Mouse (Mus musculus) embryonic facial prominence, embryonic 13.5 days (tissue): ENCODE data around the gene Dleu7. TPM values are rescaled to one million over a fixed set of nuclear protein-coding genes. Genes with fewer than 3 reads are reported as not detected.

Experiments
- ATAC-seq: fragments of 200-750 bp; cut with Nextera tagmentation; 2 replicates; pipeline ENCODE4 v1.8.0; 2017; ENCODE audit warnings: low read depth; ENCODE audit not compliant: insufficient number of reproducible peaks, insufficient read depth, low FRiP score, low TSS enrichment
- H3K27ac ChIP-seq: fragments of 300-500 bp; sonication (generic); 2 replicates; pipeline ENCODE4 v1.5.1; 2015; ENCODE audit warnings: moderate library complexity, mild to moderate bottlenecking, inconsistent platforms
- H3K27me3 ChIP-seq: fragments of 300-500 bp; sonication (generic); 2 replicates; pipeline ENCODE4 v1.6.1; 2015; ENCODE audit warnings: mild to moderate bottlenecking, inconsistent platforms
- H3K36me3 ChIP-seq: fragments of 300-500 bp; sonication (generic); 2 replicates; pipeline ENCODE4 v1.6.1; 2015; ENCODE audit warnings: mild to moderate bottlenecking, inconsistent platforms
- H3K4me1 ChIP-seq: fragments of 300-500 bp; sonication (generic); 2 replicates; pipeline ENCODE4 v1.6.1; 2015; ENCODE audit warnings: inconsistent platforms
- H3K4me2 ChIP-seq: fragments of 300-500 bp; sonication (generic); 2 replicates; pipeline ENCODE4 v1.6.1; 2015; ENCODE audit warnings: moderate library complexity, mild to moderate bottlenecking, inconsistent platforms
- H3K4me3 ChIP-seq: fragments of 300-500 bp; sonication (generic); 2 replicates; pipeline ENCODE4 v1.5.1; 2015; ENCODE audit warnings: mild to moderate bottlenecking, inconsistent platforms
- H3K9ac ChIP-seq: fragments of 300-500 bp; sonication (generic); 2 replicates; pipeline ENCODE4 v1.6.1; 2015; ENCODE audit warnings: mild to moderate bottlenecking, inconsistent platforms
- H3K9me3 ChIP-seq: fragments of 300-500 bp; sonication (generic); 2 replicates; pipeline ENCODE4 v1.6.1; 2016; ENCODE audit warnings: inconsistent platforms
- WGBS: fragments of 180-500 bp; shearing (Covaris S2); methylation state at CpG from one replicate; pipeline ENCODE4 v1.1.7; 2015; ENCODE audit warnings: mixed read lengths; 5-methylcytosine and 5-hydroxymethylcytosine counted together
- polyA plus RNA-seq: library from polyadenylated mRNA; unstranded; fragments of >200 nt; fragmentation: Nextera tagmentation; extraction: Ambion mirVana; gene quantifications from 2 replicates; pipeline ENCODE4 v1.2.1, GENCODE M21; 2015

Dleu7 gene
- polyA plus RNA-seq, 1 experiment from 2014 or later: 1.2 TPM

DNA sequence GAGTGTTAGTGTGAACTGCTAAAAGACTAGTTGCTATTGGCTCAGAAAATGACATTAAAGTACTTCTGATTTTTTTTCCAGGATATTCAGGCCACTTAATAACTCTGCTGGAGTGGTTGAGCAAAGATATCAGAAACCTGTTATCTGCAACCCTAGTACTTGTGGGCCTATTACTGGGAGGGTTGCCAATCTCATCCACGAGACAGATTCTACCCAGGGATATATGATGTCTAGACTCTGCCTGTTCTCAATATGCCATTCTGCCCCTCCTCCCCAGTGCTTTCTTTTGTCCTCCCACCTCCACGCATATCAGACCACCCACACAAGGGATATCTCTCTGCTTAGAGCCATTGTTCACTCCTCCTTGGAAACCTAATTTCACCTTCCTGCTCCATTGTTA, 49.3 kb downstream of the Dleu7 start:
- Histone ChIP-seq H3K27ac (no peak overlapping the region), H3K4me3 (no peak overlapping the region), H3K4me1 (peaks cover 11% of the 10 kb centered on the region), H3K27me3 (no peaks in the 10 kb centered on the region), H3K9ac (no peak overlapping the region), H3K4me2 (no peak overlapping the region), H3K9me3 (no peaks in the 10 kb centered on the region), H3K36me3 (no peaks in the 10 kb centered on the region)
- 67% methylated on average over 2 of the region's 2 CpGs for WGBS
- ATAC-seq: no peak

DNA sequence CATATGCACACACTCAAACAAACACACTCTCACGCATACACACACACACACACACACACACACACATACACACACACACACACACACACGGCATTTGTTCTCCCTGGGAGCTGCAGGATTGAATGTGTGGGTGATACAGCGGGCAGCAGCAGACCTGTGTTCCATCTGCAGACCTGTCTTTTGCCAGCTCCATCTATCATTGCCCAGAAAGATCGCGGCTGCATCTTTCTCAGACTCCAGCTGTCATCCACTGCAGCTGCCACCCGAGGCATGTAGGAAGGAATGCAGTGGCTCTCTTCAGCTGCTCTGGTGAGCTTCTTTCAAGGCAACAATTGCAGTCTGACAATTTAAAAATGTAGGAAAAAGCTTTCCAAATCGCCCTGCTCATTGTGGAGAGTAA, 56.9 kb downstream of the Dleu7 start:
- no peaks in the 10 kb centered on the region for H3K27me3 ChIP-seq
- no peaks in the 10 kb centered on the region for H3K9me3 ChIP-seq
- H3K4me2 ChIP-seq: no peak overlapping the region
- peaks cover 18% of the 10 kb centered on the region for H3K4me1 ChIP-seq
- 56% methylated on average over 7 of the region's 7 CpGs for WGBS
- H3K4me3 ChIP-seq: no peak overlapping the region
- no peak for ATAC-seq
- no peaks in the 10 kb centered on the region for H3K36me3 ChIP-seq
- H3K9ac ChIP-seq: no peak overlapping the region
- peak overlapping the region; percentile 60 for H3K27ac ChIP-seq

DNA sequence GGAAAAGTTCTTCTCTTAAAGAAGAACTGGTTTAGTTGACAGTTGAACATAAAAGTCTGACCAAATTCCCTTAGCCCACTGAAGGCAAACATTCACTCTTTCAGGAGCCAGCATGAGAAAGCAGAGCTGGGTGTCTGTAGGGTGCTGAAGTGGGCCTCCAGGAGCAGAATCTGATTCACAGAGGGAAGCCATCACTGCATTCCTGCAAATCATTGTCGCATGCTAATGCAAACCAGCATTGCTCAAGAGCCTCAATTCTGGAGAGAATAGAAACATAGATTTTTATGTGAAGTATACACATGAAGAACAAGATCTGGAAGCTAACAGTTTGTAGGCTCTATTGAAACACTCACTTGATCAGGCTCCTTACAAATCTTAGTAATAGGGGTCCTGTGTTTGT, 57.6 kb downstream of the Dleu7 start:
- Histone ChIP-seq H3K4me2 (no peak overlapping the region), H3K27ac (no peak overlapping the region), H3K36me3 (no peaks in the 10 kb centered on the region), H3K9me3 (no peaks in the 10 kb centered on the region), H3K9ac (no peak overlapping the region), H3K4me1 (peaks cover 18% of the 10 kb centered on the region), H3K4me3 (no peak overlapping the region), H3K27me3 (no peaks in the 10 kb centered on the region)
- 28% methylated on average over 1 of the region's 1 CpGs for WGBS
- no peak for ATAC-seq

DNA sequence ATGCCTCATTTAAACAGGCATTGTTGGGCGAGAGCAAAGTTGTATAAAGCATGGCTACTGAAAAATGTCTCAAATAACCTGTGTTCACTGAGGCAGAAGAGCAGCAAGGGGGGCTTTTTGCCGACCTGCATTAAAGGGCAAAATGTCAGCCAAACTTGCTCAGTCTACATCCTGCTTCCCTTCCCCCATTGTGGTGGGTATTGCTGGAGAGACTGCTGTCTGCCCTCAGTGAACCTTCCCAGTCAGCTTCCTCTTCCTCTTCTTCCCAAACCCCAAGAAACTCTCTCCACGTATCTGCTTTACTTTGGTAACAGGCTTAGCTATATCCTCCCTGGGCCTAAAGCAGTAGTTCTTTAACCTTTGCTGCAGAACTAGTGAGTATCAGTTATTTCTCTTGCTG, 61.9 kb downstream of the Dleu7 start:
- H3K9ac ChIP-seq: no peak overlapping the region
- ATAC-seq: no peak
- WGBS: 35% methylated on average over 3 of the region's 3 CpGs
- peaks cover 9% of the 10 kb centered on the region for H3K4me1 ChIP-seq
- H3K27ac ChIP-seq: no peak overlapping the region
- H3K4me2 ChIP-seq: no peak overlapping the region
- no peak overlapping the region for H3K4me3 ChIP-seq
- no peaks in the 10 kb centered on the region for H3K27me3 ChIP-seq
- no peaks in the 10 kb centered on the region for H3K9me3 ChIP-seq
- H3K36me3 ChIP-seq: no peaks in the 10 kb centered on the region

DNA sequence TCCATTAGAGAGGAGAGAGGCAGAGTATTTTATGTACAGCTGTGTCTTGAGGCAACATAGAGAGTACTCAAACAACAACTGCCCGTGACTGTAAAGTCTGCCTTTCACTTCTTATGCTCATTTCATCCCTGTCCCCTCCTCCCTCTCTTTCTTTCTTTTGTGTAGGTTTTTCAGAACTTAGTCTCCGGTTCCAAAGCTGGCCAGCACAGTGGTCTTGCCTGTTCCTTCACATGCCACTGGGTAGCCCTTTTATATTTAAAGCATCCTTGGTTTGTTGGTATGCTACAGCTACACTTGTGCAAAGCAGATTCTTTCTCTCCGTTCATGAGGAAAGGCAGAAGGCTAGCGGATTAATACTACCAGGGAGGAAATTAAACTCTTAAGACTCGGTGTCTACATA, 65.7 kb downstream of the Dleu7 start:
- WGBS: 73% methylated on average over 5 of the region's 5 CpGs
- no peaks in the 10 kb centered on the region for H3K36me3 ChIP-seq
- H3K9ac ChIP-seq: no peak overlapping the region

DNA sequence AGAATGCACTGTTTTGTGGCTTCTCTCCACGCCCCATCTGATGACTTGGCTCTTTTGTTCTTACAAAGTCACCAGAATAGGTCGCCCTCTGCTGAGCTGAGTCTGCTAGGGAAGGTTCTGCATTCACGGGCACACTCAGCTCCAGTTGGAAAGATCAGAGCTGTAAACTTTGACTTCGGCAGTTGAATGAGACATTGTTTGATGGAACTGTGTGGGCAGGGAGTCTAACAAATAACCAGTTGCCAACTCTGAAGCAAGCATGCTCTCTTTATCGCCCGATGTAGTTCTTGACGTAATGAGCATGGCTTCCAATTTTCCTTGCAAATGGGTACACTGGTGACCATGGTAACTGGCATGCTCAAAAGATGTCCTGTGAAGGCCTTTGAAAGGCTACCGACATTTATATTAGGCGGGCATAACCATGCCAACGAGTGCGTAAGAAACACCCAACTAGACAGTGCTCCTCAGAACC, 66.2 kb downstream of the Dleu7 start:
- ATAC-seq: no peak
- Histone ChIP-seq H3K9me3 (no peaks in the 10 kb centered on the region), H3K4me2 (no peak overlapping the region), H3K4me1 (no peaks in the 10 kb centered on the region), H3K27ac (no peak overlapping the region), H3K9ac (no peak overlapping the region), H3K36me3 (no peaks in the 10 kb centered on the region), H3K27me3 (no peaks in the 10 kb centered on the region), H3K4me3 (no peak overlapping the region)
- 69% methylated on average over 11 of the region's 11 CpGs for WGBS

More for the DNA sequence above, 65.7 kb downstream of the Dleu7 start:
- Histone ChIP-seq H3K27me3 (no peaks in the 10 kb centered on the region), H3K4me3 (no peak overlapping the region), H3K4me2 (no peak overlapping the region), H3K27ac (no peak overlapping the region), H3K9me3 (no peaks in the 10 kb centered on the region), H3K4me1 (no peaks in the 10 kb centered on the region)
- ATAC-seq: no peak

Other genes with a start within 250 kb of the Dleu7 start
- 48.2 and 60.0 TPM in 2 replicates for gene Rnaseh2b, start 458 bp downstream of the Dleu7 start, polyA plus RNA-seq
- gene Gucy1b2, start 163.2 kb upstream of the Dleu7 start, polyA plus RNA-seq: 0.14 and 0.51 TPM in 2 replicates